Mouse (Mus musculus): ENCODE results near the gene Gpr153.

- TF ChIP-seq POLR2A (IDR thresholded peaks at IDR 0.05; ENCODE audit: low read depth, low read length) (no peak), CTCF (conservative IDR thresholded peaks at IDR 0.05; ENCODE audit: insufficient read depth, insufficient read length, low read depth, low read length) (no peak)
Measured at GRCm38 (mm10) chr4:152272006-152272405, 2.0 kb upstream of the Gpr153 start.
